Mouse (Mus musculus) cerebellum, adult 9-10 months (tissue): ENCODE measurements around the gene Ice2.

ENCODE experiments used
- DNase-seq: peaks from one replicate; pipeline ENCODE4 v3.0.0; 2022

Ice2 gene

DNA sequence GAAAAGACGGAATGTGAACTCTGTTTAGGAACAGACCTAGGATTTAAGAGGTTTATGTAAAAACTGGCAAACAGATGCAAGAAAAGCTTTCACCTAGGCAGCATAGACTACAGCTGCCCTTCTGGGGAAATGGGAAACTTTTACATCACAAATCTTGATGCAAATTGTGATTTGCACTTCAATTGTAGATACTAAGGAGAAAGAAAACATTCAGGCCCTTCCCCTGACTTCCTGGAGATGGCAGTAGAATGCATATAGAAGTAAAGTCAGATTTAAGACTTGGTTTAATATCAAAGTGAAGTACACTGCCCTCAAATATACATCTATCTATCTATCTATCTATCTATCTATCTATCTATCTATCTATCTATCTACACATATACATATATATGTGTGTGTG is 21.8 kb downstream of the Ice2 start:
- no peak for DNase-seq

DNA sequence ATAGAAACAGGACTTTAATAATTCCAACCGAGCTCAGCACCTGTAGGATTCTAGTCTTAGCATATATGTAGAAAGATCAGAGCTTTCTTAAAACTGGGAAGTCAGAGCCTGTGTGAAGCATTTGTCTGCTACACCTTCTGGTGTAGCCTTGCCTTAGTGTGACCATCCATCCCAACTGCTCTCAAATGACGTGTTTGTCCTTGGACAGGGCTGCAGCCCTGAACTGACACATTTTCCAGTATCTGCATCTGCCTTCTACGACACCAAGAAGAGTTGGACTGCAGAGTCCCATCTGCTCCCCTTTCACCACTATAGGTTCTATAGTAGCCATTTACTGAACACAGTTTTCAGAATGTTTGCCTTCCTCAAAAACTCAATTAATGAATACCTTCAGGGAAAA is 32.8 kb downstream of the Ice2 start:
- DNase-seq: no peak

DNA sequence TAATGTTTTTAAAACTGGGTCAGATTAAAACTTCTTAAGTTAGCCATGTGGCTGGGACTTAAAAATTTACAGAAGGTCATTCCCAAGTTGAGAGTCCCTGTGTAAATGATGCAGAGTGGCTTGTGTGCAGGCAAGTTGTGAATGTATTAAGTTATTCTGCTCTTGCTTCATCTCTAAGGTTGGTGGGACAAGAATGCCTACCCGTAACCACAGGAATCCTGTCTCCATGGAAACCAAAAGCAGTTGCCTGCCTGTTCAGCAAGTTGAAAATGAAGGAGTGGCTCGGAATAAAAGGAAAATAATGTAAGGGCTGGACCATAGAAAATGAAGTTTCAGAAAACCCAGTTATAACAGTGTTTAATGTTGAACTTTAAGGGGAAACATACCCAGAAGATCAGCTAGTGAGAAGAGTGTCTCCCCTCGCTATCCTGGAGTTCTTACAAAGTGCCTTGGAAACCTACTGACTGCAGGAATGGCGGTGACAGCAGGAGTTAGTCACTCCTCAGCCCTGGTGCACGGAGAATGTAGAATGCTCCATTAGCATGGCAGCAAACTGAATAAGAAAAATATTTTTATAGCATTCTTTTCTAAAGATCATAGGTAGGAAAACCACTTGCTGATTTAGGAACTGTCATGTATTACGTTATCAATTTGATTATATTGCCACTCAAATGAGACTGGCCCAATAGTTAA is 34.3 kb downstream of the Ice2 start:
- DNase-seq: no peak

DNA sequence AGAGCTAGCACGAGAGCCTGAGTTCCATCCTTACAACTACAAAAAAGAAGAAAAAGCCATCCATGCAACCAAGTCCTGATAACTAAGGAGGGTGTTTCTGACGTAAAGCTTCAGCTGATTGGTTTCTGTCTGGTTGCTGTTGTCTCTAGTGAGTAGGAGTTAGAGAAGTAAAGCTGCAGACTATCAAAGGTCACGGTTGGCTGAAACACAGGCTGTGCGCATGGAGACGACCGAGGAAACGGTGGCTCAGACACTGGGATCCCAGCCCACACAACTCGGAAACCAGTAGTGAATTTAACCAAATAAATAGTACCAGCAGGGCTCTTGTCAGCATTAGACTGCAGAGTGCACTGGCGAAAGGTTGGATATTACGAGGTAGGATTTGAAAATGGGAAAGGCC is 37.5 kb downstream of the Ice2 start:
- DNase-seq: no peak

DNA sequence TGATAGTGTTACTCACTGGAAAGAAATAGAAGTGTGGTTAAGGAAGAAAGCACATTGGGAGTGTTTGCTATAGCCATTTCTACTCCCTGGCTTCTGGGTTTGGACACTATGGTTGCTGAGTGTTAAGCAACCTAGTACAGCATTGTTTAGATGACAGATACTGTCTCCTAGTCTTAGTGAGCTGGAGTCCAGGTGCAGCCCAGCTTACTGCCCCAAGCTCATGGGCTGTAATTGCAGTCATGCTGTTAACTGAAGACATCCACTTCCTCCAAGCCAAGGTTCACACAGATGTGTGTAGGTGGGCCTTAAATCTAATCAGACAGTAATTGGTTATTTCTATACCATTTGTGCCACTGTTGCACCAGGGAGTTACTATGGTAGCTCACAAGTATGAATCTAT is 38.0 kb downstream of the Ice2 start:
- DNase-seq: no peak

DNA sequence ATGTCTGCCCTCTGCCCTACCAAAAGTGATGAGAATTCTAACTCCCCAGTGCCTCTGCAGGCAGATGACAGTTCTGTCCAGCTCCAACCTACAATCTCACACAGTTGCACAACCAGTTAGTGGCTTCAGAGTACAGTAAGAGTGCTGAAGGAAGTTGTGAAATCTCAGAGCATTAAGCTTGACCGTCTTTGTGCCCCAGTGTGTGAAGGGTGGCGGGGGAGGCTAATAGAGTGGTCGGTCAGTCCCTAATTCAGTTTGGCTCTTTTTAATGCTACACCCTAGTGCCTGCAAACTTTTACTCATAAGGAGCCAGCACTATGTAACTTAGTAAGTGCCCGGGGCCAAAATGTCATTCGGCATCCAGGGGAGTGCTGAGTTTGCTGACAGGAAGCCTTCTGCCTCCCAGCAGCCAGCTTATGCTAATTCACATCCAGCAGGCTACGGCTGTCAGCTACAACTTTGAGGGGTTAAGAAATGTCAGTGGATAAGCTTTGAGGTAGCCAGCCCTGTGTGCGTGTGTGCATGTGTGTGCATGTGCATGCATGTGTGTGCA is 42.2 kb downstream of the Ice2 start:
- DNase-seq: no peak

DNA sequence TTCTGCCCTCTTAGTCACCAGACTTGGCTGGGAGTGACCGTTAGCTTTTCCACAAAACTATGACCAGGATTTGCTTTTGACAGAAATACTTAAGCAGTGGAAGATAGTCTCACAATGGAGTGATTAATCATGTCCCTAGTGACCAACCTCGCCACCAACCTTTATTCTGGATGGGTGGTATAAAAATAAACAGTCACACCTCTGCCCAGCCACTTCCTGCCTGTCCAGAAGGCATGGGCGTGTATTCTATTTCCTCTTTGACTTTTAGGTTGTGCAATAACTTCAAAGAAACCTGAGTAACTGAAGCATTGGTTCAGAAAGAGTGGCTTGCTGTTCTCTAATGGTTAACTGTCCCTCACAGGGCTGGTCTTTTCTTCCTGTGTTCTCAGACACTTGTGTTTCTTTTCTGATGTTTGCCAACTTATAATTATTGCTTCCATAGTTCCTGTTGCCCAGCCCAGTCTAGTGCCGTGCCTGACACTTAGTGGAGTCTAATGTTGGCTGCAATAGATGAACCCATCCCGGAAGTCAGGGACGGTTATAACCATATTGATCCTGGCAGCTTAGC is 44.8 kb downstream of the Ice2 start:
- DNase-seq: no peak

DNA sequence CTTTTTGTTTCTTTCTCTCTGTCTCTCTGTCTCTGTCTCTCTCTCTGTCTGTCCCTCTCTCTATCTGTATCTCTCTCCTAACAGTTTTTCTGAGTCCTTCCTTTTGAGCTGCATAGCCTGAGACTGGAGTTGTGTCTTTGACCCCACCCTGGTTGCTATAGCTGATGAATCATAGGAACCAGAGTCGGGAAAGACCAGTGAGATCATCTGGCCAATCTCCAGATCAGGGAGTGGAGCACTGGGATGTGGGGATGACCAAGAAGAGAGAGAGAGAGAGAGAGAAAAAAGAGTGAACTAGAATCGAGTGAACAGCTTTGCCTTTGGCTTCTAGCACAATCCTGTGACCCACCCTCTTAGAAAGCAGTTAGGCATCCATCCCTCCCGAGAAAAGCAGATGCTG is 45.5 kb downstream of the Ice2 start:
- no peak for DNase-seq

DNA sequence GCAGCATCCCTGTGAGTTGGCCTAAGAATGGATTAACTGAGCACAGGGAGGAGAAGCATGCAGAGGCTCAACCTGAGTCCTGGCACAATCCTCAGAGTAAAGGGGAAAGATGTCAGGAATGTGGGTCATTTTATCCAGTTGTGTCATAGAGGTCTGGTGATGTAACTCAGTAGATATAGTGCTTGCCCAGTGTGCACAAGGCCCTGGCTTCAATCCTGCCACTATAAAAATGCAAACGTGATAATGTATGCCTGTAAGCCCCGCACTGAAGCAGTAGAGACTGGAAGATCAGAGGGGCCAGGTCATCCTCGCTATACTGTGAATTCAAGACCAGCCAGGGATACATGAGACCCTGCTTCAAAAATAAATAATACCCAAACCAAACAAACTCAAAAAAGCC is 51.1 kb downstream of the Ice2 start:
- DNase-seq: no peak

DNA sequence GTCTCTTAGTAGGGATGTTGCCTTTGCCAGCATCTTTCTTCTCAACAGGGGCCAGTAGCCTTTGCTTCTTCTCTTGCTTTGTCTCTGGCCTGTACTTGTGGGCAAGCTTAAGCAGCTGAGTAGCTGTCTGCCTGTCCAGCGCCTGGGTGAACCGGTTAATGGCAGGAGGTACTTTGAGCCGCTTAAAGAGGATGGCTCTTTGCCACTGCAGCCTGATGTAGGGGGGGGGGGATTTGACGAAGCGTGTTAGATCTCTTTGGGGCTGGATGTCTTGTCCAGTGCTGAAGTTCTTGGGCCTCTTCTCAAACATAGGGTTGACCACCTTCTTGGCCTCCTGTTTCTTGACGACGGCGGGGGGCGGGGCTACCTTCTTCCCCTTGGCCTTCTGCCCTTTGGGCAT is 52.9 kb downstream of the Ice2 start:
- DNase-seq: no peak

DNA sequence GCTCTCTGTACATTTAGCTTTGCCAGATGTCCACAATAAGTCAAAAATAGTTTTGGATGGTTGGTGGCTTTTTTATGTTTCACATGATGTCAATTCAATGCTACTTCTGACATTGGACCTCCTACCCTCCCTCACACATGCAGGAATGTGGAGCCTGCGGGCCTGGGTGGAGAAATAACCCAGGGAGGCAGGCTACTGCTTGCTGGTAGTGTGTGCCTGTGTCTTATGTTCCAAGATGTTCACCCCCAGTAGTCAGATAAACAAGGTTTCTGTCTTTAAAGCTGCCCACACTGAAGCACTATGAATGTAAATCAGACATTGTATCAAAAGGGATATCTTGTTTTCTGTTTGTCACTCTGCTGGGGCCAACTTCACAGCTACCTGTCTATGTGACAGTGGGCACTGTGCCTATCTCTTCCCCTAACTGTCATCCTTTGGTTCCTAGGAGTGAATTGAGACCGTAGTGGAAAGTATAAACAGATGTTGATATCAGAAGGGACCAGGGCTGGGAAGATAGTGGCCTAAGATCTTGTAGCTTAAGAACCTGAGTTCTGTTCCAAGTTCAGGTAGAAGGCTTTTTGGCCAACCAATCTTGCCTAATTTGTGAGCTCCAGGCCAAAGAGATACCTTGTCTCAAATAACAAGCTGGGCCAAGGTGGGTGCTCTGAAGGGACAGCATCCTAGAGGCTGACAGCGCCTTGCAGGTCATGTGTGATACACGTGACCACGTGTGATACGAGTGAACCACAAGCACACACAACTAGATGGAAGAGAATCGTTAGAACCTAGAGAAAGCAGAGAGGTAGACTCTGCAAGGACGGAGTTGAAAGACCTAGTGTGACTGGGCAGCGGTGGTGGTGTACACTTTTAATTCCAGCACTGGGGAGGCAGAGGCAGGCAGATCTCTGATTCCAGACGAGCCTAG is 54.4 kb downstream of the Ice2 start:
- DNase-seq: no peak

DNA sequence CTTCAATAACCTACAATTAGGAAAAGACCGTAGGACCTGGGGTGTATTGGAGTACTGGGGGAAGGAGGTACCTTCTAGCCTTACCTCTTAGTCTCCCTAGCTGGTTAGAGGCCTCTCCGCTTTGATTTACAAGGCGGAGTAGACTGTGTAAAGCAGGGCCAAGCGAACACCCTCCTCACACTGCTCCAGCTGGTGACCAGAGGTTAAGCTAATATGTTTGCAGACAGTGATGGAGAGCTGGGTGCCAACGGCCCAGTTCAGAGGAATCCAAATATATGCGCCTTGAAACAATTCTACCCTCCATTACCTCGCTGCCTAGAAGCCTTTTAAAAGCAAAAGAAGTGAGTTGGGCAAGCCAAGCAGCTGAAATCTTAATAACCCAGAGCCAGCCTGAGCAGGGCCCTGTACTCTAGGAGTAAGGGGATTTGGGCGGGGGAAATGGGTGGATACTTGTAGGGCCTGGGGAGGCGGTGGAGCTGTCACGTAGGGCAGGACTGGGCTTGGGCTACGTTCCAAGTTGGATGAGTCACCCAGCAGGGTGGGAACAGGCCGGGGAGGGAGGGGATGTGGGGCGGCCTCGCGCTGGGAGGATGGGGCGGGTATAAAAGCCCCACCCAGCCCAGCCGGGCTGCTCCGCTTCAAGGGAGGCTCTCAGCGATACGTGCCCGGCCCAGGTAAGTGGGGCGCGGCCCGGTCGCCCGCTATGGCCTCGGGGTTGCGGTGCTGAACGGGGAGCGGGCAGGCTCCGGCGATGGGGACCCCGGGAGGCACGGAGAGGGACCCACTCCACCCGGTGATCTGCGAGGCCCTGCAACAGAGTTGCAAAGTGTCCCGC is 55.6 kb downstream of the Ice2 start, which contains the start of gene Anxa2:
Gene Anxa2, plus strand, starts transcription at position 555 of the 835 bp plus-strand sequence.
- DNase-seq: no peak

DNA sequence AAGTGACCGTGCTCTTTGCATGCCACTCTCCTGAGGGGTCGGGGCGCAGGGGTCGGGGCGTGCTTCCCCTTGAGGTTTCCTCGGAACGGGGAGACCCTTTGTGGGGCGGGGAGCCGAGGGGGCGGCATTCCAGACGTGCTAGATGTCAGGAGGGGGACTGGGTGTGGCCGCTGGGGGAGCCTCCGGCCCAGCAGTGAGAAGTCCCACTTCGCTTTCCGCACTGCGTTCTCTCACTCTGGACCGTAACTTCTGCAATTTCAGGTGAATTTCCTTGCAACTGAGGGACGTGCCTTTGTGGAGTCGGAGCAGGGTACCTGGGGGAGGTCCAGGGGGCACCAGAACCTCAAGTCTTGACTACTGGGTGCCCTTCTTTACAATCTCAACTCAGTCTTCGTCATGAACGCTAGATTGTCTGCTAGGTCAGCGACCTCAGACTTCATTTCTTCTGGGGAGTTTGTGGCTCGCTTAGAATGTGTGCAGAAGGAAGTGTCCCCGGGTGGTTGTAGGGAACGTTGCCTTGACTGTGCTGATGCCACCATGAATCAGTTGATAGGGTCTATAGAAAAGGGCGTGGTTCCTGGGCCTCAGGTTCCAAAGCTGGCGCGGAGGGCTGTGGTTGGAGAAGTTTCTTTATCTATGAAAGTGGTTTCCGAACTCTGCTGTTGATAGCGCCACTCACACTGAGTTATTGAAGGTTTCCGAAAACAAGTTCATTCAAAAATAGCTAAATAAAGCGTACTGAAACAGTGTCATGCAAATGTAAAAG is 56.4 kb downstream of the Ice2 start:
- DNase-seq: no peak

DNA sequence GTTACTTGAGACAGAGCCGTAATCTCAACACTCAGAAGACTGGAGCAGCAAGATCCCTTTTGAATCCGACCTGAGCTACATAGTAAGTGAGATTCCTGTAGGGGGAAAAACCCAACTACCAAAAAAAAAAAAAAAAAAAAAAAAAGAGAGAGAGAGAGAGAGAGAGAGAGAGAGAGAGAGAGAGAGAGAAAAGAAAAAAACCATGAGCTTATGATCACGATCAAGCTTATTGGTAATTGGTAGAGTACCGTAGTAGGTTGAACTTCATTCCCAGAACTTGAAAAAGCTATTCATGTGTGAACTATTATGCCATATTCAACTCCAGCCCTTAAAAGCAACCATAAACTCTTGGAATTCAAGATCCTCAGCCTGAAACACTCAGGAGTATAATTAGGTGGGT is 57.0 kb downstream of the Ice2 start:
- no peak for DNase-seq

DNA sequence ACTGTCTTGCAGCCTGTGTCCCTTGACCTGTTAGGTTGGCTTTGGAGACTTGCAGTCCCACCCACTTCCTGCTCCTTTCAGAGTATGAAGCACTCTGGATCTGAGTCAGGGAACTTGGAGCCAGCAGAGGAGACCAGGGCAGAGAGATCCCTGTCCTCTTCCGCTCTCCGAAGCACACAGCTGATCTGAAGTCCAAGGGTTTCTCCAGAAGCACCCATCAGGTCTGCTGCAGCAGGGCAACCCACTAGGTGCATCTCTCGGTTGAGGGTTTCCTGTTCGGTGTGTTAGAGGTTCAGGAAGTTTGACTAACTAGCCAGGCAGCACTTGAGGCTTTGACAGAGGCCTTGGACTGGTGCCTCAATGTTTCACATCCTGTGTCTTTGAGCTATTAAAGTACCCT is 57.7 kb downstream of the Ice2 start:
- DNase-seq: no peak

DNA sequence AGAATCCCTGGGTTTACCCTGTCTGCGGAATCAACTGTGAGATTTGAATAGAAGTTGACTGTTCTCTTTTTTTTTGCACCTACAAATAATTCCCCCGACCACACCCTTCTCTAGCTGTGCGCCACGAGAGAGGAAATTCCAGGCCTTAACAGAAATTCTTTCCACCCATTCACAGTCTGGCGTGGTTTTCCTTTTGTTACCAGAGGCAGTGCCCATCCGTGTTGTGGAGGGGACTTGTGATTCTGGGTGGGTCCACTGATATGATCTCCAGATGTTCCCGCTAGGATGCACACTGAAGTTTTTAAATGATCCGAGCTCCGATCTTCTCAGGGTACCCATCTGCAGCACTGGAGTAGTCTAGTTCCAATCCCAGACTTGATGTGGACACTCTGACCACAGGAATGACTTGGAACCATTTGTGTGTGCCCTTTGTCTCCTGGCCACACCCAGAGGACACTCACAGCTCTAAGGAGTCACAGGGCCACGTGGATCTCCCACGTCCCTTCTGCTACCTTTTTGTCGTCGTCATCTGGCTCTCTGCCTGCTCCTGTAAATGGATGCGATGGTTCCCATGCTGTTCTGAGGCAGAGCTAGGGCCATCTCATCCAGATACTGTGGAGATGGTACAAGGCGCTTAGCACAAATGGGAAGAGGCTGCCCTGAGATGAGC is 58.8 kb downstream of the Ice2 start:
- no peak for DNase-seq

DNA sequence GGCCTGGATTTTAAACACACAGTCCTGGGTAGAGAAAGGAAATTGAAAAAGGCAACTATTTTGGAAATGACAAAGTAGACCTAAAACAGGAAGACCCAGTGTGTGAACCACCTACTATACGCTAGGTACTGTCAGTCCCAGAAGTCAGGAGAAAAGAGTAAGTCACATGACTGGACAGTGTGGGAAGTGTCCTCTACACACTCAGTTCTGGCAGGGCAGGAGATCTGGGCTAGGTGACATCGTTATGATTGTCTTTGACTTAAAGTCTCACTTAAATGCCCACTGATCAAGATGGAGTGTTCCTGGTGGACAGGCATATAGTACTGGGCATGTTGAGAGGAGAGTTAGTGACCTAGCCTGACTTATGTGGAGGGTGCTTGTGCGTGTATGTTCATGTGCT is 59.4 kb downstream of the Ice2 start:
- no peak for DNase-seq

DNA sequence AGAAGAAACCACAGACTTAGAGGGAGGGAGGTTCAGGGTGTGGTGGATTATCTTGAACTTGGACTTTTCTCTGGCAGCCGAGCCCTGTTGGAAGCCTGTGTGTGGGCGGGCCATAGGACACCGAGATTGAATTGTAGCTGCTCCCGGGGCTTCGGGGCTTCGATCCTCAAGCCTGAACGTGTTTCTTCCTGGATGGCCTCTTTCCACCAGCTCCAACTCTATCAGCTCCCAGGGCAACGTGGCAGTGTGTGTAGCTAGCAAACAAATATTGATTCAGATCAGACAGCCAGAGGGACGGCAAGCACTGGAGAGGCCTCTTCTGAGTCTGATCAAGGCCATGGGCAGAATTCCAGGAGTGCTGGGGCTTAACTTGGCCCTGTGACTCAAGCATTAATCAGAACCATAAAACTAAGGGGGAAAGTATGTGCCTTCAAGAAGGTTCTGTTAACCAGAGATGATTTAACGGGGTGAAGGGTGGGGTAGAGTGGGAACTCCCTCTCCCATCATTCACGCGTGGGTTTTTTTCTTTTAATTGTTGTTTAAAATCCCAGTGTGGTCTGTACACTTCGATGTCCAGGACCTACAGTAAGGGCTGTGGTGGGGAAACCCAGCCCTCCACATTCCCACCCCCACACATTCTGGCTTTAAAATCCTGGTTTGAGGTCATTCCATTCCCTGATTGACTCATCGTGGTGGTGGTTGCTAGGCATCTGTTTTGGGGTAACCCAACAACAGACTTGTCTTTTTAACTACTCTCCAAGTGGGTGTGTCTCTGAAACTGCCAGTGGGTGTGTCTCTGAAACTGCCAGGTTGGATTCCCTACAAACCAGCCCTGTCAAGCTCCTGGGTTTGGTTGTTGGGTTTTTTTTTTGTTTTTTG is 60.3 kb downstream of the Ice2 start:
- no peak for DNase-seq

DNA sequence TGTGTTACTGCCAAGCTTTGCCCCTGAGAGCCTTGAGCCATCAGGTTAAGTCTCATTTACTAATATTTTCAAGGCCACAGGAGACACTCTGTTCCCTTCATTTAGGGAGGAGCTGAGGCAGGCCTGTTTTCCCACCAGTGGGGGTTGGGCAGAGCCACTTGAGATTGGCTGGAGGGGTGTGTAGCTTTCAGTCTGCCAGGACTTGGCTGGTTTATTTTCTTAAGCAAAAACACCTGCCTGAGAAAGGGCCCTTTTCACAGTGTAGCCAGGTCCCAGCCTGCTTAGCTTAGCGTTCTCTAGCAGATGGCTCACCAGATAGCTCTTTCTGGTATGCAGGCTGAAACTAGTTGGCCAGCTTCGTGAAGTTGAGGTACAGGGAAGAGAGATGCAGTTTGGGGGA is 61.3 kb downstream of the Ice2 start:
- DNase-seq: no peak

DNA sequence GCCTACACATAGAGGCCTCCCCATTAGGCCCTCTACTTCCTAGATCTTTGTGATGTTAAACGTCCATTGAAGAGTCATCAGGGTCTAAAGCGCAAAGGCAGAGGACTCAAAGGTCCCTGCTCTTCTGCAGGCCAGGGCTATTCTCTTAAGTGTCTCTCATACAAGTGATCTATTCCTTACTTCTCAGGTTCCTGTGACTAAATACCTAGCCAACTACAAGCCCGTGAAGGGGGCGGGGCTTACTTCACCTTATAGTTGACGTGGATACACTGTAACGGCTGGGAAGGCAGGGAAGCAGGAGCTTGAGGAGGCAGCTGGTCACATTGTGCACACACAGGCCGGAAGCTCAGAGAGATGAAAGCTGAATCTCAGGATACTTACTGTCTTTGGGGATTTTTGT is 62.2 kb downstream of the Ice2 start:
- DNase-seq: no peak
